Mouse (Mus musculus): Measurements from ENCODE around the gene Zmym2. TPM values are rescaled to one million over a fixed set of nuclear protein-coding genes. Genes with fewer than 3 reads are reported as not detected.

Gene Zmym2
- polyA plus RNA-seq, 1 experiment: 14.8 TPM

- Histone ChIP-seq H3ac (ENCODE audit: control insufficient read depth, insufficient read length) (no peak overlapping the region), H3K27me3 (ENCODE audit: control insufficient read depth, insufficient read depth, insufficient read length) (no peaks in the 10 kb centered on the region), H3K4me3 (no peak overlapping the region), H3K36me3 (ENCODE audit: control insufficient read depth, insufficient read depth) (peaks cover 87% of the 10 kb centered on the region), H3K4me2 (ENCODE audit: low read depth) (no peak overlapping the region), H3K79me2 (ENCODE audit: control insufficient read depth, insufficient read depth) (no peaks in the 10 kb centered on the region)
- TF ChIP-seq TCF12 (IDR thresholded peaks at IDR 0.05; ENCODE audit: insufficient read depth, poor library complexity, severe bottlenecking) (no peak), POLR2AphosphoS2 (IDR thresholded peaks at IDR 0.05; ENCODE audit: insufficient read length, low read depth) (no peak), POLR2A (IDR thresholded peaks at IDR 0.05; ENCODE audit: insufficient read length, low read depth) (no peak), SRF (IDR thresholded peaks at IDR 0.05; ENCODE audit: control insufficient read depth, insufficient read length, low read depth) (no peak), TCF3 (IDR thresholded peaks at IDR 0.05; ENCODE audit: insufficient read length, low read depth) (no peak), CEBPB (IDR thresholded peaks at IDR 0.05; ENCODE audit: insufficient read depth, poor library complexity, severe bottlenecking) (no peak), E2F4 (IDR thresholded peaks at IDR 0.05; ENCODE audit: insufficient read depth) (no peak), USF1 (IDR thresholded peaks at IDR 0.05; ENCODE audit: low read depth) (no peak), MYOG (IDR thresholded peaks at IDR 0.05; ENCODE audit: control insufficient read depth in 1 of 3, insufficient read depth in 1 of 3, insufficient read length in 2 of 3, low read depth in 2 of 3) (no peak), MYOD1 (IDR thresholded peaks at IDR 0.05; ENCODE audit: control insufficient read depth in 1 of 3, insufficient read length in 2 of 3, low read depth in 2 of 3) (no peak), MAX (IDR thresholded peaks at IDR 0.05; ENCODE audit: low read depth) (no peak), REST (IDR thresholded peaks at IDR 0.05; ENCODE audit: insufficient read depth, insufficient read length) (no peak)
Measured at GRCm38 (mm10) chr14:56954393-56954792, 67.9 kb downstream of the Zmym2 start.

- TF ChIP-seq MYOG (IDR thresholded peaks at IDR 0.05; ENCODE audit: control insufficient read depth in 1 of 3, insufficient read depth in 1 of 3, insufficient read length in 2 of 3, low read depth in 2 of 3) (no peak), USF1 (IDR thresholded peaks at IDR 0.05; ENCODE audit: low read depth) (no peak), MYOD1 (IDR thresholded peaks at IDR 0.05; ENCODE audit: control insufficient read depth in 1 of 3, insufficient read length in 2 of 3, low read depth in 2 of 3) (no peak), CEBPB (IDR thresholded peaks at IDR 0.05; ENCODE audit: insufficient read depth, poor library complexity, severe bottlenecking) (no peak), REST (IDR thresholded peaks at IDR 0.05; ENCODE audit: insufficient read depth, insufficient read length) (no peak), POLR2AphosphoS2 (IDR thresholded peaks at IDR 0.05; ENCODE audit: insufficient read length, low read depth) (no peak), TCF3 (IDR thresholded peaks at IDR 0.05; ENCODE audit: insufficient read length, low read depth) (no peak), E2F4 (IDR thresholded peaks at IDR 0.05; ENCODE audit: insufficient read depth) (no peak), POLR2A (IDR thresholded peaks at IDR 0.05; ENCODE audit: insufficient read length, low read depth) (no peak), MAX (IDR thresholded peaks at IDR 0.05; ENCODE audit: low read depth) (no peak)
- no peak overlapping the region for H3ac ChIP-seq (ENCODE audit: control insufficient read depth, insufficient read length)
Measured at GRCm38 (mm10) chr14:56963969-56964734, 77.7 kb downstream of the Zmym2 start.

GRCm38 (mm10) chr14:56969653-56970052 is 83.2 kb downstream of the Zmym2 start:
- Histone ChIP-seq H3K4me2 (ENCODE audit: low read depth) (no peak overlapping the region), H3K27me3 (ENCODE audit: control insufficient read depth, insufficient read depth, insufficient read length) (no peaks in the 10 kb centered on the region), H3K79me2 (ENCODE audit: control insufficient read depth, insufficient read depth) (no peaks in the 10 kb centered on the region), H3ac (ENCODE audit: control insufficient read depth, insufficient read length) (no peak overlapping the region), H3K36me3 (ENCODE audit: control insufficient read depth, insufficient read depth) (peaks cover 3% of the 10 kb centered on the region), H3K4me3 (no peak overlapping the region)
- TF ChIP-seq MYOD1 (IDR thresholded peaks at IDR 0.05; ENCODE audit: control insufficient read depth in 1 of 3, insufficient read length in 2 of 3, low read depth in 2 of 3): no peak
- no peak for TF ChIP-seq MYOG (IDR thresholded peaks at IDR 0.05; ENCODE audit: control insufficient read depth in 1 of 3, insufficient read depth in 1 of 3, insufficient read length in 2 of 3, low read depth in 2 of 3)
- no peak for TF ChIP-seq SRF (IDR thresholded peaks at IDR 0.05; ENCODE audit: control insufficient read depth, insufficient read length, low read depth)
- TF ChIP-seq REST (IDR thresholded peaks at IDR 0.05; ENCODE audit: insufficient read depth, insufficient read length): no peak
- TF ChIP-seq E2F4 (IDR thresholded peaks at IDR 0.05; ENCODE audit: insufficient read depth): no peak
- TF ChIP-seq TCF12 (IDR thresholded peaks at IDR 0.05; ENCODE audit: insufficient read depth, poor library complexity, severe bottlenecking): no peak
- TF ChIP-seq POLR2A (IDR thresholded peaks at IDR 0.05; ENCODE audit: insufficient read length, low read depth): no peak
- no peak for TF ChIP-seq USF1 (IDR thresholded peaks at IDR 0.05; ENCODE audit: low read depth)
- TF ChIP-seq MAX (IDR thresholded peaks at IDR 0.05; ENCODE audit: low read depth): no peak
- TF ChIP-seq TCF3 (IDR thresholded peaks at IDR 0.05; ENCODE audit: insufficient read length, low read depth): no peak
- no peak for TF ChIP-seq POLR2AphosphoS2 (IDR thresholded peaks at IDR 0.05; ENCODE audit: insufficient read length, low read depth)
- no peak for TF ChIP-seq CEBPB (IDR thresholded peaks at IDR 0.05; ENCODE audit: insufficient read depth, poor library complexity, severe bottlenecking)

More at GRCm38 (mm10) chr14:56963969-56964734, 77.7 kb downstream of the Zmym2 start:
- peaks cover 32% of the 10 kb centered on the region for H3K36me3 ChIP-seq (ENCODE audit: control insufficient read depth, insufficient read depth)
- H3K79me2 ChIP-seq (ENCODE audit: control insufficient read depth, insufficient read depth): no peaks in the 10 kb centered on the region
- H3K4me2 ChIP-seq (ENCODE audit: low read depth): no peak overlapping the region
- H3K27me3 ChIP-seq (ENCODE audit: control insufficient read depth, insufficient read depth, insufficient read length): no peaks in the 10 kb centered on the region
- H3K4me3 ChIP-seq: no peak overlapping the region

- H3ac ChIP-seq (ENCODE audit: control insufficient read depth, insufficient read length): no peak overlapping the region
- H3K27me3 ChIP-seq (ENCODE audit: control insufficient read depth, insufficient read depth, insufficient read length): no peaks in the 10 kb centered on the region
- no peak overlapping the region for H3K4me3 ChIP-seq
- peaks cover 3% of the 10 kb centered on the region for H3K36me3 ChIP-seq (ENCODE audit: control insufficient read depth, insufficient read depth)
- TF ChIP-seq MYOD1 (IDR thresholded peaks at IDR 0.05; ENCODE audit: control insufficient read depth in 1 of 3, insufficient read length in 2 of 3, low read depth in 2 of 3): no peak
- TF ChIP-seq POLR2A (IDR thresholded peaks at IDR 0.05; ENCODE audit: insufficient read length, low read depth): no peak
- TF ChIP-seq POLR2AphosphoS2 (IDR thresholded peaks at IDR 0.05; ENCODE audit: insufficient read length, low read depth): no peak
- no peak for TF ChIP-seq USF1 (IDR thresholded peaks at IDR 0.05; ENCODE audit: low read depth)
- TF ChIP-seq MYOG (IDR thresholded peaks at IDR 0.05; ENCODE audit: control insufficient read depth in 1 of 3, insufficient read depth in 1 of 3, insufficient read length in 2 of 3, low read depth in 2 of 3): no peak
- TF ChIP-seq E2F4 (IDR thresholded peaks at IDR 0.05; ENCODE audit: insufficient read depth): no peak
- TF ChIP-seq REST (IDR thresholded peaks at IDR 0.05; ENCODE audit: insufficient read depth, insufficient read length): no peak
- TF ChIP-seq MAX (IDR thresholded peaks at IDR 0.05; ENCODE audit: low read depth): no peak
- TF ChIP-seq TCF12 (IDR thresholded peaks at IDR 0.05; ENCODE audit: insufficient read depth, poor library complexity, severe bottlenecking): no peak
- no peak for TF ChIP-seq CEBPB (IDR thresholded peaks at IDR 0.05; ENCODE audit: insufficient read depth, poor library complexity, severe bottlenecking)
- no peak for TF ChIP-seq SRF (IDR thresholded peaks at IDR 0.05; ENCODE audit: control insufficient read depth, insufficient read length, low read depth)
- TF ChIP-seq TCF3 (IDR thresholded peaks at IDR 0.05; ENCODE audit: insufficient read length, low read depth): no peak
- H3K4me2 ChIP-seq (ENCODE audit: low read depth): no peak overlapping the region
- no peaks in the 10 kb centered on the region for H3K79me2 ChIP-seq (ENCODE audit: control insufficient read depth, insufficient read depth)
Measured at GRCm38 (mm10) chr14:56970160-56970559, 83.7 kb downstream of the Zmym2 start.

All from myocyte (in vitro differentiated cells).